Mouse (Mus musculus) small intestine, adult 2 months (tissue): ENCODE data around the gene Map4k5. TPM values are rescaled to one million over a fixed set of nuclear protein-coding genes. Genes with fewer than 3 reads are reported as not detected.
A peak's percentile ranks its signal among the peaks of the same experiment; 100 is the strongest.

Source experiments
- H3K27ac ChIP-seq: fragments of 200-500 bp; 2 replicates; pipeline ENCODE4 v1.5.1; 2012; ENCODE audit warnings: low read depth, low read length, control low read depth, inconsistent platforms; ENCODE audit not compliant: insufficient read depth
- H3K27me3 ChIP-seq: fragments of 200-500 bp; 2 replicates; pipeline ENCODE4 v1.6.1; 2012; ENCODE audit warnings: mild to moderate bottlenecking, moderate library complexity, low read length, inconsistent platforms; ENCODE audit not compliant: control insufficient read depth, insufficient read depth
- H3K36me3 ChIP-seq: fragments of 200-500 bp; 2 replicates; pipeline ENCODE4 v1.6.1; 2012; ENCODE audit warnings: mild to moderate bottlenecking, low read length, control low read depth, inconsistent platforms; ENCODE audit not compliant: control insufficient read depth, insufficient read depth
- H3K4me1 ChIP-seq: fragments of 200-500 bp; 2 replicates; pipeline ENCODE4 v1.6.1; 2012; ENCODE audit warnings: low read length, inconsistent platforms, mixed read lengths; ENCODE audit not compliant: control insufficient read depth, insufficient read depth, insufficient read length
- H3K4me3 ChIP-seq: fragments of 200-500 bp; 2 replicates; pipeline ENCODE4 v1.5.1; 2012; ENCODE audit warnings: low read depth, mild to moderate bottlenecking, control low read depth, inconsistent platforms, low read length, moderate library complexity
- CTCF ChIP-seq: fragments of 200-500 bp; IDR thresholded peaks from 2 replicates; pipeline ENCODE4 v1.5.1; 2012; ENCODE audit warnings: low read depth, mild to moderate bottlenecking, control low read depth, inconsistent platforms, low read length, moderate library complexity, mixed read lengths; ENCODE audit not compliant: insufficient replicate concordance, insufficient read length; ENCODE audit errors: extremely low read depth
- POLR2A ChIP-seq: fragments of 200-500 bp; IDR thresholded peaks from 2 replicates; pipeline ENCODE4 v1.6.1; 2012; ENCODE audit warnings: low read depth, mild to moderate bottlenecking, control low read depth, inconsistent platforms, low read length, moderate library complexity
- WGBS: fragments of 180-500 bp; shearing (Covaris S2); methylation state at CpG from one replicate; pipeline ENCODE4 v1.1.7; 2018; 5-methylcytosine and 5-hydroxymethylcytosine counted together
- polyA plus RNA-seq: library from polyadenylated mRNA; depleted of rRNA; stranded (reverse); fragments of >200 nt; gene quantifications from 2 replicates; pipeline ENCODE4 v1.2.3, GENCODE M21; 2012

Gene Map4k5
- polyA plus RNA-seq, 1 experiment = 5.1 TPM

DNA sequence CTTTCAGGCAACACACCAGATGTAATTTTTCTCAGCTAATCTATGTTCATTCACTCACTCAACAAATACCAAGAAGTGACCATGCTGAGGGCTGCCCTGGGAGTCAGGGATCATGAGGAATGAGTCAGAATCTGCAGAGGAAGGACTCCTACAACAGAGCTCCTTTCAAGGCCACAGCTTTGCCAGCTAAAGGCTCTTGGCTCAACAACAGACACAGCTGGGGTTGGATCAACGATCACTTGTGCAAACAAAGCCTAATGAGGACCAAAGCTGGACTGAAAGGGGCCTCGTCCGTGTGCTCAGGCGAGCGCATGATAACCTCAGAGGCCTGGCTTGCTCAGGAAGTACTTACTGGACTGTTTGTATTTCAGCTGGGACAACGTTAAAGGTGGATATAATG lies 78.7 kb downstream of the Map4k5 start:
- H3K36me3 ChIP-seq = peaks cover 17% of the 10 kb centered on the region
- no peak for TF ChIP-seq POLR2A
- no peak for TF ChIP-seq CTCF
- 46% methylated on average over 6 of the region's 6 CpGs for WGBS

GRCm38 (mm10) chr12:69813596-69813995 lies 79.4 kb downstream of the Map4k5 start:
- no peaks in the 10 kb centered on the region for H3K4me1 ChIP-seq
- H3K4me3 ChIP-seq = no peak overlapping the region
- H3K27ac ChIP-seq = 0 out of 2 replicates have a peak overlapping the region, but pooled peaks have one; percentile 28
- H3K36me3 ChIP-seq = peaks cover 22% of the 10 kb centered on the region
- TF ChIP-seq POLR2A (no peak), CTCF (no peak)
- 88% methylated on average over 2 of the region's 2 CpGs for WGBS
- no peaks in the 10 kb centered on the region for H3K27me3 ChIP-seq

More for the DNA sequence above, 78.7 kb downstream of the Map4k5 start:
- H3K27ac ChIP-seq = 0 out of 2 replicates have a peak overlapping the region, but pooled peaks have one; percentile 35
- H3K27me3 ChIP-seq = no peaks in the 10 kb centered on the region
- H3K4me1 ChIP-seq = no peaks in the 10 kb centered on the region
- no peak overlapping the region for H3K4me3 ChIP-seq

DNA sequence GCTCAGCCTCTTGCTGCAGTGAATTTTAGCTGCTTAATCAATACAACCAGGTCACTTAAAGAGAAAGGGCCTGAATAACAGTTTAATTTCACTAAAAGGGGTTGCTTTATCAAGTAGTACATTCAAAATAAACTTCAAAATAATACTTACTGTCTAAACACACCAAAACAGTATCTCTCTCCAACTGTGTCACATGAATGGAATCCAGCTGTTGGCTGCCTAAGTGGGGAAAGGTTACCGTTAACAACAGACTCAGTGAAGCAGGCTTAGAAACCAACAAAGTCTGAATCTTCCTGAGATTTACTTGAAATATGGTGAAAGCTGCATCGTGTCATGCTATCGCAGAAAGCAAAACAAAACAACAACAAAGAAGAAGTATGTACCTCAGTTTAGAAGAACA lies 80.0 kb downstream of the Map4k5 start:
- TF ChIP-seq CTCF (no peak), POLR2A (no peak)
- WGBS = 81% methylated on average over 3 of the region's 3 CpGs
- Histone ChIP-seq H3K4me1 (no peaks in the 10 kb centered on the region), H3K36me3 (peaks cover 23% of the 10 kb centered on the region), H3K4me3 (no peak overlapping the region), H3K27me3 (no peaks in the 10 kb centered on the region), H3K27ac (no peak overlapping the region)

GRCm38 (mm10) chr12:69811976-69812375 lies 81.0 kb downstream of the Map4k5 start:
- H3K4me1 ChIP-seq = no peaks in the 10 kb centered on the region
- peaks cover 23% of the 10 kb centered on the region for H3K36me3 ChIP-seq
- TF ChIP-seq CTCF = no peak
- TF ChIP-seq POLR2A = no peak
- H3K4me3 ChIP-seq = no peak overlapping the region
- no peak overlapping the region for H3K27ac ChIP-seq
- WGBS = 73% methylated on average over 1 of the region's 1 CpGs
- H3K27me3 ChIP-seq = no peaks in the 10 kb centered on the region

GRCm38 (mm10) chr12:69809439-69809838 lies 83.6 kb downstream of the Map4k5 start:
- Histone ChIP-seq H3K4me1 (no peaks in the 10 kb centered on the region), H3K27ac (no peak overlapping the region), H3K36me3 (peaks cover 29% of the 10 kb centered on the region), H3K27me3 (no peaks in the 10 kb centered on the region), H3K4me3 (no peak overlapping the region)
- 78% methylated on average over 3 of the region's 3 CpGs for WGBS
- no peak for TF ChIP-seq CTCF
- TF ChIP-seq POLR2A = no peak

- H3K4me1 ChIP-seq = no peaks in the 10 kb centered on the region
- no peaks in the 10 kb centered on the region for H3K27me3 ChIP-seq
- TF ChIP-seq CTCF (no peak), POLR2A (no peak)
- no peak overlapping the region for H3K4me3 ChIP-seq
- 77% methylated on average over 11 of the region's 11 CpGs for WGBS
- peaks cover 33% of the 10 kb centered on the region for H3K36me3 ChIP-seq
- H3K27ac ChIP-seq = no peak overlapping the region
Observed at GRCm38 (mm10) chr12:69807399-69807985, 85.5 kb downstream of the Map4k5 start.

GRCm38 (mm10) chr12:69805148-69805547 lies 87.9 kb downstream of the Map4k5 start:
- no peaks in the 10 kb centered on the region for H3K27me3 ChIP-seq
- H3K27ac ChIP-seq = no peak overlapping the region
- TF ChIP-seq POLR2A (no peak), CTCF (no peak)
- H3K4me3 ChIP-seq = no peak overlapping the region
- 90% methylated on average over 6 of the region's 6 CpGs for WGBS
- H3K36me3 ChIP-seq = peaks cover 30% of the 10 kb centered on the region
- no peaks in the 10 kb centered on the region for H3K4me1 ChIP-seq
